Mouse (Mus musculus) lung, postnatal 4 days (tissue): ENCODE data around the gene Rasgrf2.

Source experiments
- DNase-seq, 2 experiments: peaks; one replicate each; pipeline ENCODE4 v3.0.0; 2021

Rasgrf2 gene

GRCm38 (mm10) chr13:91880256-91880655, 251.2 kb downstream of the Rasgrf2 start:
- no peak for DNase-seq

DNA sequence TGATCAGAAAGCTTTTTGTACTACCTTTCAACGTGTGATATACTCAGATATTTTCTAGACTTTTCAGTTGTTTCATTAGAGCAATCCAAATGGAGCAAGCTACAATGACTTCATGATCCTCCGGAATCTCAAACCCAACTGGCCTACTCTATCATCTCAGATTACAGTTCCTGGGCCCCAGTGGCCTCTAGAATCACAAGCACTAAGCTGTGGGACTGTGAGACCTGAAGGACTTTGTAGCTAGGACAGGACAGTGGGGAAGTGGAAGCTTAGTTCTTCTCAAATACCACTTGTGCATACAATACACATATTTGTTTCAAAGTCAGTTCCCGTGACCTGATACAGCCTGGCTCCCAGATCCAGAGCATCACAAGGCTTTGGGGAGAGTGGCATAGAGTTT, 253.5 kb downstream of the Rasgrf2 start:
- no peak for DNase-seq

- no peak for DNase-seq
Observed at GRCm38 (mm10) chr13:91877350-91877749, 254.1 kb downstream of the Rasgrf2 start.

GRCm38 (mm10) chr13:91876741-91877349, 254.6 kb downstream of the Rasgrf2 start, which contains the start of gene Ckmt2:
TSS of gene Ckmt2 (minus strand) at chr13:91876885.
- no peak for DNase-seq

- DNase-seq = no peak
Observed at GRCm38 (mm10) chr13:91875581-91875980, 255.9 kb downstream of the Rasgrf2 start.

- DNase-seq = no peak
Observed at GRCm38 (mm10) chr13:91874565-91874964, 256.9 kb downstream of the Rasgrf2 start.

DNA sequence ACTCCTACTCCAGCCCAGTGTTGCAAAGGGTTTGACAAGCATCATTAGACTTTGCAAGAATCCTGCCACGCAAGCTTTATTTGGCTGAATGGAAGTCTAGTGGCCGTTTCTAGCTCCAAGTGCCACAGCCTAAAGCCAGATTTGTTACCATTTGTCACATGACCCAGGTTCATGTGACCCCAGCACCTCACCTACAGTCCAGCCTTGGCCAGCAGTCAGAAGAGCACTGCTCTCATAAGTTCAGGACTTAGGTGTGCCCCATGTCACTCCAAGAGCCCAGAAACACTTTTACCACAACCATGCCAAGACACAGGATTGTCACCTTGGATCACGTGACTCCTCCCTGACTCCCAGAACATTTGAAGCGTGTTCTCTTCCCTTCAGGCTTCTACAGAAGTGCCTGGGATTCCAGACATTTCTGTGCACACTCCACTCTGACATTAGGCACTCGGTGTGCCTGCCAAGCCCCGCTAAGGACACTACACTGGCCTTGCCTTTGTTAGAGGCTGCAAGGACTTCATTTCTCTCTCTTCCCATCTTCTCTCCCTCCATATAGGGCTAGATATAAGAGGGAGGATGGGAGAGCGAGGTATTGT, 257.6 kb downstream of the Rasgrf2 start:
- DNase-seq = peak in 1 of 2 experiments; percentile 50

GRCm38 (mm10) chr13:91868577-91868976, 262.9 kb downstream of the Rasgrf2 start:
- DNase-seq = no peak

DNA sequence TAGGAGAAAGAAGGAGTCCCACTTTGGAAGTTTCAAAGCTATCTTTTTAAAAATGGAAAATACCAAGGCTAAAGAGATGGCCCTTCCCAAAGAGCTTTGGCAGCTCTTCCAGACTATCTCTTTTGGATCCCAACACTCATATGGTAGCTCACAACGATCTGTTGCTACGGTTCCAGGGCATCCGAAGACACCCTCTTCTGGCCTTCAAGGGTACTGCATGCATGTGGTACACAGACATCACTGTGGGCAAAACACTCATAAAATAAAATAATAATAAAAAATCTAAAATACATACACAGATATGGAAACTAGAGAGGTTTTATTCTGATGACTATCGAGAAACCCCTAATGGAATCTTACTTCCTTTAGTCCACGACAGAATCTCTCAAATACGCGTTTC, 272.6 kb downstream of the Rasgrf2 start:
- no peak for DNase-seq

- DNase-seq = no peak
Observed at GRCm38 (mm10) chr13:91857427-91857826, 274.0 kb downstream of the Rasgrf2 start.

DNA sequence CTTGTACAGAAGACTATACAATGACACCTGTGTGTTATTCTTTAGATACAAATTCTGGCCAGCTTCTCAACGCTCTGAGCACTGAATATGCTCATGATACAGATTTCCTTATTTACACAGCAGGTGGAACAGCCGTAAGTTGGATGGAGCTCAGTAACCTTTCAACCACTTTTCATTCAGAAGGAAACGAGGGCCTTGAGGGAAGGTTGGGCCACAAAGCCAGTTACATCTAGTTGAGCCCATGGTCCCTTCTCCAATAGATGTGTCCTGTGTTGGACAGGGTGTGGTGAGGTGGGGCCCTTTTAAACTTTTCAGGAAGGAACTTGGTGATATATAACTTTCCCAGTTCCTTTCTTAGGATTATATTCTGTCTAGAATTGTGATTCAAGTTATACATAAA, 277.0 kb downstream of the Rasgrf2 start:
- no peak for DNase-seq
